Mouse (Mus musculus): ENCODE data around the gene Inf2.

Gene Inf2

GRCm38 (mm10) chr12:112570160-112570559, 18.4 kb upstream of the Inf2 start:
- no peak for DNase-seq (ENCODE audit: low read depth)

DNA sequence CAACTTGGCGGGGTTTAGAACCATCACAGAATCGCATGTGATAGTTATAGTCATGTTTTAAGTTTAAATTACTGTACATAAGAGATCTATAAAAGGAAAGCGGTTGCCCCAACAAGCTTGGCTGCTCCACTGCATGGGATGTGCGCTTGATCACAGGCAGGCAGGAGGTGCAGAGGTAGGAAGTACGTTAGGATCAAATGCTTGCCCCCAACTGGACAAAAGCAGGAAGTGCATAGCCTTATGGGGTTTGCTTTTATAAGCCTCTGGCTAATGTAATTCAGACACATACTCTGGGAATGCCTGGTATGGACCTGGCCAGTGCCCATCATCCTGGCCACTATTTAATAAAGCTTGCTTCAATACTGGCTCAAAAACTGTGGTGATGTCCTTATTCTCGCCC, 17.5 kb upstream of the Inf2 start:
- DNase-seq (ENCODE audit: low read depth), result no peak

- no peak for DNase-seq (ENCODE audit: low read depth)
These were observed 13.2 kb upstream of the Inf2 start for GRCm38 (mm10) chr12:112575274-112575986.

- no peak for DNase-seq (ENCODE audit: low read depth)
These were observed 12.2 kb upstream of the Inf2 start for GRCm38 (mm10) chr12:112576341-112576740.

DNA sequence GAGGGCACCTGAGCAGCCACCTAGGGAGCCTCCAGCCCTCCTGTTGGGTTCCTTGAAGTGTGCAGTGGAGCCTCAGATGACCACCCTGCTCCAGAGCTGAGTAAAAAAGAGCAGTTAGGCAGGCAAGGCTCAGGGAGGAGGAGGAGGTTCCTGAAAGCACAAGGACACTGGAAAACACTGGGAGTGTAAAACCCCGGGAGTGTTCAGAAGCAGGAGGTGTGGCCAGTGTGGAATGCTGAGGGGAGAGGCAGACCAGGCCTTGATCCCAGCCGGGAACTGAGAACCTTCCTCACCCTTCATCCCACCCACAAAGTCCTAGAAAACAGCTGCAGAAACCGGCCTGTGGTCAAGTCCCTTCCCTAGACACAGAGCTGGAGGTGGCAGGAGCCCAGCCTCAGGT, 11.8 kb upstream of the Inf2 start:
- DNase-seq (ENCODE audit: low read depth), result no peak

GRCm38 (mm10) chr12:112578296-112579090, 10.1 kb upstream of the Inf2 start:
- DNase-seq (ENCODE audit: low read depth), result no peak

DNA sequence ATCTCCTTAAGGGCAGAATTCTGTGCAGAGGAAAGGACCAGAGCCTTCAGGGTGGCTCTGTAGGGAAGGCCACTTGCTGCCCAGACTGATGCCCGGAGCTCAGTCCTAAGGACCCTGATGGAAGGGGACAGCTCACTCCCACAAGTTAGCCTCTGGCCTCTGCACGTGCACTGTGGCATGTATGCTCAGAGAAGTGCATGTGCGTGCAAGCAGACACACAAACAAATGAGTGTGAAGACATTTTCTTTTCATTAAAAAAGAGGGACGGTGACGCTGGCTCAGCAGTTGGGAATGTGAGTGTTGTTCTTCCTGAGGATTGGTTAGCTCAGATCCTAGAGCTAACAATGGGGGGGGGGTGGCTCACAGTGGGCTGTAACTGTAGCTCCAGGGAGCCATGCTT, 9.2 kb upstream of the Inf2 start:
- no peak for DNase-seq (ENCODE audit: low read depth)

DNA sequence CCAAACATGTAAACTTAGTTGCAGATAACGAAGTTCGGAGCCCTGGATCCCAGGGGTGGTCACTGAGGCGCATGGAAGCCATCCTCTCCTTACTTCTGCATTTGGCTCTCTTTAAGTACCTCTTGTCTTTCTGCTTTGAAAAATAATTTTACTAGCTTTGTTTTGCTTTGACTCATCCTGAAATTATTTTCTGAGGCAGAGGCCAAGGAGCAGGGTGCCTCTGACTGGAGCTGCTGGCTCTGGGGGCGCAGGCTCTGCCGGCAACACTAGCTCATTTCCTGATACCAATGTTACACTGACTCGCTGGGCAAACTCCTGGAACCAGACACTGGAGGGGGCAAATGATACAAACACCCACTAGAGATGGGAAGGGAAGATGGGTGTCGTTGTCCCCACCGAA, 8.7 kb upstream of the Inf2 start:
- DNase-seq (ENCODE audit: low read depth), result no peak

DNA sequence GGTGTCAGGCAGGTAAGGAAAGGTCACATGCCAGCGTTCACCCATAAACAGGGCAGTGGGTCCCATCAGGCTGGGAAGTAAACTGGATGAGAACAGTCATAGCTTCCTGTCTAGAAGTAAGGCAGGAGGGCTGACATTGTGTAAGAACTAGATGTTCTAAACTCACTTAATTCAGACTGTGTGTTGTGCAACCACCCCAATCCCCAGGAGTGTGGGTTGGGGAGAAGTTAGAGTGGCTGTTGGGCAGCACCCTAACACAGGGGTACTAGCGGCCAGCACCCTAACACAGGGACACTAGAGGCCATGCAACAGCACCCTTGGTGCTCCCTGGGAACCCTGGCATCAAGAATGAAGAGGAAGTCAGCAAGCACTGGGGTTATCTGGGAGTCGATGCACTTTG, 7.5 kb upstream of the Inf2 start:
- DNase-seq (ENCODE audit: low read depth), result no peak

DNA sequence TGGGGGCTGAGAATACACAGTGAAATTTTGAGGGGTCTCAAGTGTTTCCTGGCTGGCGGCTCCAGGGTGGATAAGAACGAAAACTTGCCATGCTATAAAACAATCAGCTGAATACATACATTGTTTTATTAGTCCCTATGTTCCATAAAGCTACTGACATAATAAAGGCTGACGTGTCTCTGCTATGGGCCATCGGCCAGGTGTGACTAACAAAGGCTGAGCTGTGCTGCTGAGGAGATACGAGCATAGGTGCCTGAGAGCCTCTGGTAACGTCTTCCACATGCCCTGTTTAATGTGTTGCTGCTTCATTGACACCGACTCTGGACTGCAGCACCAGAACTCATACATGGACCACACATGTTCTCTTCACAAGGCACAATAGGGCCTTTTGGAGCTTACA, 3.6 kb upstream of the Inf2 start:
- DNase-seq (ENCODE audit: low read depth), result no peak

GRCm38 (mm10) chr12:112585924-112586538, 2.6 kb upstream of the Inf2 start:
- no peak for DNase-seq (ENCODE audit: low read depth)

DNA sequence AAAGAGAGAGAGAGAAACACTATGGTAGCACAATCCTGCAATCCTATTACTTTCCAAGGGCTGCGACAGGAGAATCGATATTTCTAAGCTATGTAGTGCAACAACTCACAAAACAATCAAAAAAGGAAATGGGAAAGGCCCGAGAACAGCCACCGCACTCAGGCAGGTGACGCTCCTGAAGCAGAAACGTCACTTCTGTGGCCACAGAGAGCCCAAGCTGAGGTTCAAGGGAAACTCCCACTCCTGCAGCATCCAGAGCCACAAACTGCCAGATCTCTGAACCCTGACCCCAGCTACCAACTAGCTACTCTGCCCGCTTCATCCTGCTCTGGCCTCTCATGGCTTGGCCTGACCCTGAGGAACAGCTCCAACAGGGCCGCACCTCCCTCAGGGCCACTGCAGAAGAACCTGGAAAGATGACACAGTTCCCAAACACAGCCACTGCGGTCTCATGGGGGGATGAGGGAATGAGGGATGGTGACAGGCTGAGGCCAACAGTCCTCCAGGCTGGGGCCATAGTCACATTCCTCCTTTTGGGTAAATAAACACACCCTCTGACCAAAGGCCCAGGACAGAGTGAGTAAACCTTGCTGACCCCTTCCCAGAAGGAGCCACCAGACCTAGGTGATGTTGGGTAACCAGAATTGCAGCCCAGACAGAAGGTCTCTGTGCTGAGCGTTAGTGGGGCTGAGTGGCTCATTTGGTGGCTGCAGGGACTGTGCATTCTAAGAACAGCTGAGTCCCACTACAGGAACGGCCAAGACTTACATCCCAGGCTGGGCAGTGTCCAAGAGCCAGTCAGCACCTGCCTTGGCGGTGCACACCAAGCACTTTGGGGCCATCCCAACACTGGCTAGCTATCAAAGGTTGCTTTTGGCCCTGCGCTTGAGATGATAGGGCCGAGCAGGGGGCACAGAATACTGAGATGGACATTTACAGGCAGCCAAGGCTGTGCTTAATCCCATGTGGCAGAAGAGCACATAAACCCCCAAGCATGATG, 1.2 kb upstream of the Inf2 start:
- DNase-seq (ENCODE audit: low read depth), result no peak

GRCm38 (mm10) chr12:112589491-112590191, 1.1 kb downstream of the Inf2 start:
- no peak for DNase-seq (ENCODE audit: low read depth)

DNA sequence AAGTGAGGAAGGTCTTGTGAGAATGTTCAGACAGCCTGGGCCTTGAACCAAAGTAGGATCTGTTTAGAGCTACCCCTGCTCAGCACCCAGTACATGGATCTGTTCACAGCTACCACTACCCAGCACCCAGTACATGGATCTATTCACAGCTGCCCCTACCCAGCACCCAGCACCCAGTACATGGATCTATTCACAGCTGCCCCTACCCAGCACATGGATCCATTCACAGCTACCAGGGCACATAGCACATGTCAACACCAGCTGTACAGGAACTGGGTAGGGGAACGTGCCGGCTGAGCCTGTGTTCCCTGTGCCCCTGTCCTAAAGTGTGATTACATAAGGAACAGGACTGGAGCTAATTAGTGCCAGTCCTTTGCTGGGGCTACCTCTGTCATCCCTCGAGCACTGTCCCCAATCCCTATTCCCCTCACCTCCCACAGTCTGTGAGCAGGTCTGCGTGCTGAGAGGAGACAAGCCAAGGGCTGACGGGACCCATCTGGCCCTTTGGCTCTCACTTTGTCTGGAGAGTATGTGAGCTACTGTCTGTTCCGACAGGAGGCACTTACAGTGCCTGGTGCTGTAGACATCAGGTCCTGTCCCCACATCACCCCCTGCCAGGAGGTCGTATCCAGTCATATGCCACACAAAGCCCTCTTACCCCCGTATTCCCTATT, 2.1 kb downstream of the Inf2 start:
- no peak for DNase-seq (ENCODE audit: low read depth)

- DNase-seq (ENCODE audit: low read depth), result no peak
These were observed 2.7 kb downstream of the Inf2 start for GRCm38 (mm10) chr12:112591240-112591639.

DNA sequence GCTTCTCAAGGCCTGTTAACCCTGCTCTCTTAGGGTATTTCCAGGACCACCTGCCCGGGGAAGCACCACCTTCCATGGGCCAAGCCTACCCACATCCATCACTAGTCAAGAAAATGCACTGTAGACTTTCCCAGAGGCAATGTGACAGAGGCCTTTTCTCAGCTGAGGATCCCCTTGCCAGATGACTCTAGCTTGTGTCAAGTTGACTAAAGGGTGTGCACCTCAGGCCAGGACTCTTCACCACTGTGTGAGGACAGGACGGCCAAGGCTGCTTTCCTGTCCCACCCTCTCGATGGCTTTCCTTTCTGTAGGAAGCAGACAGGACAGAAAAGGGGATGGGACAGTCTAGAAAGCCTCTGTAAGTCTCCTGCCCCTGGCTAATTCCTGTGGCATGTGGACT, 3.1 kb downstream of the Inf2 start:
- no peak for DNase-seq (ENCODE audit: low read depth)

DNA sequence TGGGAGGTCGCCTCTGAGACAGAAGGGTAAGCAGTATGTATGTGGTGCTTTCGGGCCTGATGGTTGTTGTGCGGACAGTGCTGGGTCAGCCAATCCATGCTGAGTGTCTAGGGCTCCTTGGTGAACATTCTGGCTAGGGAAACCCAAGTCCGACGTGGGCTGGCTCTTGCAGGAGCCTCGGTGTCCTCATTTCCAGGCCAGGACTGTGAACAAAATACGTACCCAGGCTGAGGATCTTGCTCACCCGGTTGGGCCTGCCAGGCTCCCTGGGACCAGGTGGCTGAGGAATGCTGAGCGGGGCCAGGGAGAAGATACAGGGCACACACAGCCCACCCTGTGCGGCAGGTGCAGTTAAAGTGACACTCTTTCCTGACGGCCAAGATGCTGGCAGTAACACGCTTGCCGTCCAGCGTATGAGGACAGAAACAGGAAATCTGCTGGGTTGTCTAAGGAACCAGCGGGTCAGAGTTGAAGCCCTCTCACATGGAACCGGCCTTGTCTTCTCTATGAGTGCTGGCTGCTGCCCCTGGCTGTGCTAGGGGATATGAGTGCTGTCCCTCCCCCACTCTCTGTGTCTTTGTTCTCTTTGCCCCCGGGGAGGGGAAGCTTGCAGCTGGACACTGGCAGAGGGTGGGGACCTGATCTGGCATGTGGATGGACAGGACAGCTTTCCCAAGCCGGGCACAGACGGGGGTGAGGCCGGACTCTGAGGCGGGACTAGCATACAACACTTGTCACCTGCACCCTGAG, 4.6 kb downstream of the Inf2 start:
- DNase-seq (ENCODE audit: low read depth), result no peak

DNA sequence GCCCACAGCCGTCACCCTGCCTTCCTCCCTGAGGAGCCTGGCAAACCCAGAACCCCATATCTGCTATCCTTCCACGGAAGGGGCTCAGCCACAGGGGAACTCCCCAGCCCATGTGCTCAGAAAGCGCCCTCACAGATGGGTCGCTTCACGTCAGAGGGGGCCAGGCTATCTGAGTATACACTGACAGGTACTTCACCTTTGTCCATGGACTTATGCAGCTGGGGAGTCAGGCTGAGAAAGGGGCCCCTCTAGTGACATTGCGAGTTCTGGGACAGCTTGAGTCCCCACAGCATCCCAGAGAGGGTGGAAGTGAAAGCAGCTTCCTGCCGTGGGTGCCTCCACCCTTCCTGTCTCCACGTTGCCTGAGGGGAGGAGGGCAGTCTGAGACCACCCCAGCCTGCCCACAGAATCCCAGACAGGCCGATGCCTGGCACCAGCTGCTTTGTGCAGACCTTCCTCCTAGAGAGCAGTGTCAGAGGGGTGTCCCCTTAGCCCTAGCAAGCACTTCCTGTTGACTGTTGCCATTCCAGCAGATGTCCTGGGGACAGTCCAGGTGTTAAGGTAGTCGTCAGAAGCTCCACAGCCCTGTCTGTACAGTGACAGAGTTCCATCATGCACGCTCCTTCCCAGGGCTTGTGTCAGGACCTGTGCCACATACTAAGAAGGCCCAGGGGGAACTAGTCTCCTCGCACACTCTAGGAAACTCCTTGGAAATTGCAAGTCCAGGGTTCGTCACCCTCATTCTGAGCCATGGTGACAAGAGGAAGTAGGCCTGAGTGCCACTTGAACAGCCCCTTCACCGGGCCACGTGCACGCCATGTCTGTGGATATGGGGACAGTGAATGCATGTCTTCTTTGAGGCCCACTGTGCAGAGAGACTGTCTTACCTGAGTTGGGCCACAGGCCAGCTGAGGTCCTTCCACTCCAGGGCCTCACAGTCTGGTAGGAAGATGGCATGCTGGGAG, 5.6 kb downstream of the Inf2 start:
- no peak for DNase-seq (ENCODE audit: low read depth)

- no peak for DNase-seq (ENCODE audit: low read depth)
These were observed 6.4 kb downstream of the Inf2 start for GRCm38 (mm10) chr12:112594989-112595388.

All from c-Kit-positive CD71-negative TER-119-negative erythroid progenitor cells, embryonic 14.5 days (primary cell).